Mouse (Mus musculus): Measurements from ENCODE around the gene Tmed2. TPM values are rescaled to one million over a fixed set of nuclear protein-coding genes. Genes with fewer than 3 reads are reported as not detected.

The Tmed2 gene
- polyA plus RNA-seq, 1 experiment, result 131 TPM

GRCm38 (mm10) chr5:124500573-124500972 lies 39.9 kb upstream of the Tmed2 start:
- H3K4me2 ChIP-seq (ENCODE audit: low read depth), result no peak overlapping the region
- no peak overlapping the region for H3K4me3 ChIP-seq
- H3K27me3 ChIP-seq (ENCODE audit: control insufficient read depth, insufficient read depth, insufficient read length), result no peaks in the 10 kb centered on the region
- no peaks in the 10 kb centered on the region for H3K36me3 ChIP-seq (ENCODE audit: control insufficient read depth, insufficient read depth)
- TF ChIP-seq MAX (IDR thresholded peaks at IDR 0.05; ENCODE audit: low read depth) (no peak), TCF3 (IDR thresholded peaks at IDR 0.05; ENCODE audit: insufficient read length, low read depth) (no peak), POLR2AphosphoS2 (IDR thresholded peaks at IDR 0.05; ENCODE audit: insufficient read length, low read depth) (no peak), TCF12 (IDR thresholded peaks at IDR 0.05; ENCODE audit: insufficient read depth, poor library complexity, severe bottlenecking) (no peak), MYOD1 (IDR thresholded peaks at IDR 0.05; ENCODE audit: control insufficient read depth in 1 of 3, insufficient read length in 2 of 3, low read depth in 2 of 3) (no peak)
- no peak overlapping the region for H3ac ChIP-seq (ENCODE audit: control insufficient read depth, insufficient read length)
- H3K79me2 ChIP-seq (ENCODE audit: control insufficient read depth, insufficient read depth), result no peaks in the 10 kb centered on the region

- no peaks in the 10 kb centered on the region for H3K79me2 ChIP-seq (ENCODE audit: control insufficient read depth, insufficient read depth)
- no peak overlapping the region for H3ac ChIP-seq (ENCODE audit: control insufficient read depth, insufficient read length)
- H3K27me3 ChIP-seq (ENCODE audit: control insufficient read depth, insufficient read depth, insufficient read length), result no peaks in the 10 kb centered on the region
- no peak for TF ChIP-seq TCF3 (IDR thresholded peaks at IDR 0.05; ENCODE audit: insufficient read length, low read depth)
- no peak for TF ChIP-seq POLR2A (IDR thresholded peaks at IDR 0.05; ENCODE audit: insufficient read length, low read depth)
- no peak for TF ChIP-seq CEBPB (IDR thresholded peaks at IDR 0.05; ENCODE audit: insufficient read depth, poor library complexity, severe bottlenecking)
- no peak for TF ChIP-seq MYOD1 (IDR thresholded peaks at IDR 0.05; ENCODE audit: control insufficient read depth in 1 of 3, insufficient read length in 2 of 3, low read depth in 2 of 3)
- no peak for TF ChIP-seq REST (IDR thresholded peaks at IDR 0.05; ENCODE audit: insufficient read depth, insufficient read length)
- H3K36me3 ChIP-seq (ENCODE audit: control insufficient read depth, insufficient read depth), result no peaks in the 10 kb centered on the region
- no peak overlapping the region for H3K4me2 ChIP-seq (ENCODE audit: low read depth)
- no peak overlapping the region for H3K4me3 ChIP-seq
These were observed 39.0 kb upstream of the Tmed2 start for GRCm38 (mm10) chr5:124501541-124501940.

GRCm38 (mm10) chr5:124503742-124504141 lies 36.8 kb upstream of the Tmed2 start:
- Histone ChIP-seq H3ac (ENCODE audit: control insufficient read depth, insufficient read length) (no peak overlapping the region), H3K4me3 (no peak overlapping the region), H3K79me2 (ENCODE audit: control insufficient read depth, insufficient read depth) (no peaks in the 10 kb centered on the region), H3K4me2 (ENCODE audit: low read depth) (no peak overlapping the region), H3K36me3 (ENCODE audit: control insufficient read depth, insufficient read depth) (no peaks in the 10 kb centered on the region), H3K27me3 (ENCODE audit: control insufficient read depth, insufficient read depth, insufficient read length) (no peaks in the 10 kb centered on the region)
- TF ChIP-seq TCF12 (IDR thresholded peaks at IDR 0.05; ENCODE audit: insufficient read depth, poor library complexity, severe bottlenecking) (no peak), MYOD1 (IDR thresholded peaks at IDR 0.05; ENCODE audit: control insufficient read depth in 1 of 3, insufficient read length in 2 of 3, low read depth in 2 of 3) (peak in 1 of 3 experiments; percentile 63), SRF (IDR thresholded peaks at IDR 0.05; ENCODE audit: control insufficient read depth, insufficient read length, low read depth) (no peak), MYOG (IDR thresholded peaks at IDR 0.05; ENCODE audit: control insufficient read depth in 1 of 3, insufficient read depth in 1 of 3, insufficient read length in 2 of 3, low read depth in 2 of 3) (no peak)

GRCm38 (mm10) chr5:124505235-124505634 lies 35.3 kb upstream of the Tmed2 start:
- Histone ChIP-seq H3K36me3 (ENCODE audit: control insufficient read depth, insufficient read depth) (no peaks in the 10 kb centered on the region), H3K27me3 (ENCODE audit: control insufficient read depth, insufficient read depth, insufficient read length) (no peaks in the 10 kb centered on the region), H3K4me3 (no peak overlapping the region), H3ac (ENCODE audit: control insufficient read depth, insufficient read length) (no peak overlapping the region), H3K4me2 (ENCODE audit: low read depth) (no peak overlapping the region), H3K79me2 (ENCODE audit: control insufficient read depth, insufficient read depth) (no peaks in the 10 kb centered on the region)
- TF ChIP-seq POLR2A (IDR thresholded peaks at IDR 0.05; ENCODE audit: insufficient read length, low read depth), result no peak
- no peak for TF ChIP-seq TCF3 (IDR thresholded peaks at IDR 0.05; ENCODE audit: insufficient read length, low read depth)
- no peak for TF ChIP-seq MAX (IDR thresholded peaks at IDR 0.05; ENCODE audit: low read depth)
- no peak for TF ChIP-seq REST (IDR thresholded peaks at IDR 0.05; ENCODE audit: insufficient read depth, insufficient read length)
- no peak for TF ChIP-seq TCF12 (IDR thresholded peaks at IDR 0.05; ENCODE audit: insufficient read depth, poor library complexity, severe bottlenecking)
- no peak for TF ChIP-seq POLR2AphosphoS2 (IDR thresholded peaks at IDR 0.05; ENCODE audit: insufficient read length, low read depth)
- no peak for TF ChIP-seq SRF (IDR thresholded peaks at IDR 0.05; ENCODE audit: control insufficient read depth, insufficient read length, low read depth)

- no peak for TF ChIP-seq CEBPB (IDR thresholded peaks at IDR 0.05; ENCODE audit: insufficient read depth, poor library complexity, severe bottlenecking)
- peak in 1 of 3 experiments; percentile 23 for TF ChIP-seq MYOG (IDR thresholded peaks at IDR 0.05; ENCODE audit: control insufficient read depth in 1 of 3, insufficient read depth in 1 of 3, insufficient read length in 2 of 3, low read depth in 2 of 3)
- no peak for TF ChIP-seq MAX (IDR thresholded peaks at IDR 0.05; ENCODE audit: low read depth)
- TF ChIP-seq POLR2AphosphoS2 (IDR thresholded peaks at IDR 0.05; ENCODE audit: insufficient read length, low read depth), result no peak
- TF ChIP-seq REST (IDR thresholded peaks at IDR 0.05; ENCODE audit: insufficient read depth, insufficient read length), result no peak
- TF ChIP-seq E2F4 (IDR thresholded peaks at IDR 0.05; ENCODE audit: insufficient read depth), result no peak
- H3K79me2 ChIP-seq (ENCODE audit: control insufficient read depth, insufficient read depth), result no peaks in the 10 kb centered on the region
- no peaks in the 10 kb centered on the region for H3K27me3 ChIP-seq (ENCODE audit: control insufficient read depth, insufficient read depth, insufficient read length)
- H3K4me3 ChIP-seq, result no peak overlapping the region
- H3ac ChIP-seq (ENCODE audit: control insufficient read depth, insufficient read length), result no peak overlapping the region
- H3K36me3 ChIP-seq (ENCODE audit: control insufficient read depth, insufficient read depth), result no peaks in the 10 kb centered on the region
- H3K4me2 ChIP-seq (ENCODE audit: low read depth), result peak overlapping the region; percentile 53
These were observed 33.6 kb upstream of the Tmed2 start for GRCm38 (mm10) chr5:124506731-124507359.

- Histone ChIP-seq H3ac (ENCODE audit: control insufficient read depth, insufficient read length) (no peak overlapping the region), H3K4me2 (ENCODE audit: low read depth) (no peak overlapping the region)
These were observed 31.3 kb upstream of the Tmed2 start for GRCm38 (mm10) chr5:124509200-124509599.

More at GRCm38 (mm10) chr5:124509200-124509599, 31.3 kb upstream of the Tmed2 start:
- Histone ChIP-seq H3K36me3 (ENCODE audit: control insufficient read depth, insufficient read depth) (no peaks in the 10 kb centered on the region), H3K4me3 (no peak overlapping the region), H3K79me2 (ENCODE audit: control insufficient read depth, insufficient read depth) (no peaks in the 10 kb centered on the region), H3K27me3 (ENCODE audit: control insufficient read depth, insufficient read depth, insufficient read length) (no peaks in the 10 kb centered on the region)
- no peak for TF ChIP-seq REST (IDR thresholded peaks at IDR 0.05; ENCODE audit: insufficient read depth, insufficient read length)

All from myocyte (in vitro differentiated cells).